Mouse (Mus musculus): ENCODE data around the gene Ednrb. TPM values are rescaled to one million over a fixed set of nuclear protein-coding genes. Genes with fewer than 3 reads are reported as not detected.

Gene Ednrb
- polyA plus RNA-seq (2015; fragmentation: Nextera tagmentation; extraction: Ambion mirVana): 109 and 116 TPM in 2 replicates

GRCm38 (mm10) chr14:103844011-103844549 lies at the start of gene Ednrb:
Ednrb (minus strand) TSS chr14:103844402.
- H3K36me3 ChIP-seq: no peaks in the 10 kb centered on the region
- peak within 1 kb of the TSS; percentile 34 for H3K9ac ChIP-seq
- H3K27ac ChIP-seq: peak within 1 kb of the TSS; percentile 79
- peak within 1 kb of the TSS; percentile 88 for H3K4me2 ChIP-seq
- no peaks in the 10 kb centered on the region for H3K9me3 ChIP-seq
- H3K27me3 ChIP-seq (replicated peaks): no peaks in the 10 kb centered on the region
- peak; percentile 51 for ATAC-seq (ENCODE audit: insufficient read depth, low FRiP score, low read depth)
- no peaks in the 10 kb centered on the region for H3K4me1 ChIP-seq
- WGBS: 4% methylated on average over 24 of the region's 24 CpGs
- peak within 1 kb of the TSS; percentile 52 for H3K4me3 ChIP-seq (replicated peaks)

GRCm38 (mm10) chr14:103892411-103892938 lies 48.3 kb upstream of the Ednrb start:
- H3K4me2 ChIP-seq: no peak overlapping the region
- H3K4me3 ChIP-seq (replicated peaks): no peak overlapping the region
- no peaks in the 10 kb centered on the region for H3K36me3 ChIP-seq
- WGBS: 66% methylated on average over 8 of the region's 8 CpGs
- H3K27me3 ChIP-seq (replicated peaks): no peaks in the 10 kb centered on the region
- H3K4me1 ChIP-seq: no peaks in the 10 kb centered on the region
- no peaks in the 10 kb centered on the region for H3K9me3 ChIP-seq
- ATAC-seq (ENCODE audit: insufficient read depth, low FRiP score, low read depth): no peak
- H3K9ac ChIP-seq: no peak overlapping the region
- no peak overlapping the region for H3K27ac ChIP-seq

GRCm38 (mm10) chr14:103890761-103891160 lies 46.6 kb upstream of the Ednrb start:
- H3K27ac ChIP-seq: no peak overlapping the region
- H3K4me2 ChIP-seq: no peak overlapping the region
- H3K4me3 ChIP-seq (replicated peaks): no peak overlapping the region
- H3K36me3 ChIP-seq: no peaks in the 10 kb centered on the region
- H3K4me1 ChIP-seq: no peaks in the 10 kb centered on the region
- ATAC-seq (ENCODE audit: insufficient read depth, low FRiP score, low read depth): no peak
- H3K9ac ChIP-seq: no peak overlapping the region
- H3K9me3 ChIP-seq: no peaks in the 10 kb centered on the region
- H3K27me3 ChIP-seq (replicated peaks): no peaks in the 10 kb centered on the region
- WGBS: 76% methylated on average over 4 of the region's 4 CpGs

- Histone ChIP-seq H3K36me3 (no peaks in the 10 kb centered on the region), H3K27ac (no peak overlapping the region), H3K4me3 (replicated peaks) (no peak overlapping the region), H3K4me1 (no peaks in the 10 kb centered on the region), H3K27me3 (replicated peaks) (no peaks in the 10 kb centered on the region), H3K4me2 (no peak overlapping the region), H3K9ac (no peak overlapping the region), H3K9me3 (no peaks in the 10 kb centered on the region)
- ATAC-seq (ENCODE audit: insufficient read depth, low FRiP score, low read depth): no peak
- 62% methylated on average over 7 of the region's 7 CpGs for WGBS
Measured at GRCm38 (mm10) chr14:103884892-103885575, 40.8 kb upstream of the Ednrb start.

- H3K36me3 ChIP-seq: no peaks in the 10 kb centered on the region
- no peaks in the 10 kb centered on the region for H3K27me3 ChIP-seq (replicated peaks)
- no peaks in the 10 kb centered on the region for H3K4me1 ChIP-seq
- no peaks in the 10 kb centered on the region for H3K9me3 ChIP-seq
- H3K27ac ChIP-seq: no peak overlapping the region
- H3K4me3 ChIP-seq (replicated peaks): no peak overlapping the region
- no peak overlapping the region for H3K4me2 ChIP-seq
- no peak for ATAC-seq (ENCODE audit: insufficient read depth, low FRiP score, low read depth)
- no peak overlapping the region for H3K9ac ChIP-seq
- WGBS: 50% methylated on average over 3 of the region's 3 CpGs
Measured at GRCm38 (mm10) chr14:103882943-103883342, 38.7 kb upstream of the Ednrb start.

GRCm38 (mm10) chr14:103877117-103877516 lies 32.9 kb upstream of the Ednrb start:
- Histone ChIP-seq H3K9ac (no peak overlapping the region), H3K27me3 (replicated peaks) (no peaks in the 10 kb centered on the region), H3K4me3 (replicated peaks) (no peak overlapping the region), H3K36me3 (no peaks in the 10 kb centered on the region), H3K4me1 (no peaks in the 10 kb centered on the region), H3K9me3 (no peaks in the 10 kb centered on the region), H3K27ac (no peak overlapping the region), H3K4me2 (no peak overlapping the region)
- no peak for ATAC-seq (ENCODE audit: insufficient read depth, low FRiP score, low read depth)
- 86% methylated on average over 2 of the region's 2 CpGs for WGBS

- Histone ChIP-seq H3K27me3 (replicated peaks) (no peaks in the 10 kb centered on the region), H3K9me3 (no peaks in the 10 kb centered on the region), H3K4me3 (replicated peaks) (no peak overlapping the region), H3K4me1 (no peaks in the 10 kb centered on the region), H3K36me3 (no peaks in the 10 kb centered on the region), H3K4me2 (no peak overlapping the region), H3K27ac (no peak overlapping the region), H3K9ac (no peak overlapping the region)
- 71% methylated on average over 3 of the region's 3 CpGs for WGBS
- no peak for ATAC-seq (ENCODE audit: insufficient read depth, low FRiP score, low read depth)
Measured at GRCm38 (mm10) chr14:103876598-103876997, 32.4 kb upstream of the Ednrb start.

- Histone ChIP-seq H3K27me3 (replicated peaks) (no peaks in the 10 kb centered on the region), H3K9me3 (no peaks in the 10 kb centered on the region), H3K36me3 (no peaks in the 10 kb centered on the region), H3K4me3 (replicated peaks) (no peak overlapping the region), H3K9ac (no peak overlapping the region), H3K27ac (no peak overlapping the region), H3K4me2 (no peak overlapping the region), H3K4me1 (no peaks in the 10 kb centered on the region)
- 57% methylated on average over 2 of the region's 2 CpGs for WGBS
- no peak for ATAC-seq (ENCODE audit: insufficient read depth, low FRiP score, low read depth)
Measured at GRCm38 (mm10) chr14:103866636-103867035, 22.4 kb upstream of the Ednrb start.

GRCm38 (mm10) chr14:103865226-103865625 lies 21.0 kb upstream of the Ednrb start:
- no peak overlapping the region for H3K4me3 ChIP-seq (replicated peaks)
- no peak for ATAC-seq (ENCODE audit: insufficient read depth, low FRiP score, low read depth)
- H3K27me3 ChIP-seq (replicated peaks): no peaks in the 10 kb centered on the region
- H3K4me1 ChIP-seq: no peaks in the 10 kb centered on the region
- 44% methylated on average over 2 of the region's 2 CpGs for WGBS
- no peaks in the 10 kb centered on the region for H3K36me3 ChIP-seq
- H3K9me3 ChIP-seq: no peaks in the 10 kb centered on the region
- H3K27ac ChIP-seq: no peak overlapping the region
- no peak overlapping the region for H3K4me2 ChIP-seq
- no peak overlapping the region for H3K9ac ChIP-seq

GRCm38 (mm10) chr14:103850071-103850845 lies 6.1 kb upstream of the Ednrb start:
- ATAC-seq (ENCODE audit: insufficient read depth, low FRiP score, low read depth): no peak
- Histone ChIP-seq H3K27me3 (replicated peaks) (no peaks in the 10 kb centered on the region), H3K27ac (no peak overlapping the region), H3K9me3 (no peaks in the 10 kb centered on the region), H3K4me1 (no peaks in the 10 kb centered on the region), H3K36me3 (no peaks in the 10 kb centered on the region), H3K4me2 (no peak overlapping the region), H3K9ac (no peak overlapping the region), H3K4me3 (replicated peaks) (no peak overlapping the region)
- WGBS: 77% methylated on average over 7 of the region's 7 CpGs

GRCm38 (mm10) chr14:103845716-103846115 lies 1.5 kb upstream of the Ednrb start:
- no peaks in the 10 kb centered on the region for H3K36me3 ChIP-seq
- no peak overlapping the region for H3K27ac ChIP-seq
- H3K9ac ChIP-seq: no peak overlapping the region
- H3K4me1 ChIP-seq: no peaks in the 10 kb centered on the region
- no peak overlapping the region for H3K4me2 ChIP-seq
- no peaks in the 10 kb centered on the region for H3K9me3 ChIP-seq
- no peaks in the 10 kb centered on the region for H3K27me3 ChIP-seq (replicated peaks)
- WGBS: 87% methylated on average over 2 of the region's 2 CpGs
- H3K4me3 ChIP-seq (replicated peaks): no peak overlapping the region
- ATAC-seq (ENCODE audit: insufficient read depth, low FRiP score, low read depth): no peak

GRCm38 (mm10) chr14:103844944-103845343 lies 742 bp upstream of the Ednrb start:
- no peaks in the 10 kb centered on the region for H3K36me3 ChIP-seq
- H3K27me3 ChIP-seq (replicated peaks): no peaks in the 10 kb centered on the region
- H3K4me2 ChIP-seq: peak overlapping the region; percentile 88; the same call in 1 of the 2 replicates
- no peak overlapping the region for H3K27ac ChIP-seq
- H3K4me3 ChIP-seq (replicated peaks): no peak overlapping the region
- no peak overlapping the region for H3K9ac ChIP-seq
- H3K4me1 ChIP-seq: no peaks in the 10 kb centered on the region
- ATAC-seq (ENCODE audit: insufficient read depth, low FRiP score, low read depth): no peak
- no peaks in the 10 kb centered on the region for H3K9me3 ChIP-seq
- 84% methylated on average over 7 of the region's 7 CpGs for WGBS

Measured in stomach, embryonic 15.5 days (tissue).